Mouse (Mus musculus): ENCODE measurements around the gene Siah1a. TPM values are rescaled to one million over a fixed set of nuclear protein-coding genes. Genes with fewer than 3 reads are reported as not detected.

Siah1a gene
- polyA plus RNA-seq, 1 experiment, result 36.0 TPM

- Histone ChIP-seq H3K4me1 (ENCODE audit: control insufficient read depth, insufficient read depth, low read length) (peaks cover 9% of the 10 kb centered on the region), H3K4me3 (replicated peaks; ENCODE audit: insufficient read depth, low read depth, low read length) (no peak overlapping the region), H3K27me3 (ENCODE audit: control insufficient read depth, insufficient read depth, low read length) (no peaks in the 10 kb centered on the region), H3K27ac (ENCODE audit: insufficient read depth, low read length) (no peak overlapping the region)
- WGBS, result 26% methylated on average over 6 of the region's 6 CpGs
- TF ChIP-seq CTCF (IDR thresholded peaks at IDR 0.05; ENCODE audit: borderline replicate concordance, insufficient read depth, low read depth, low read length) (no peak), POLR2A (IDR thresholded peaks at IDR 0.05; ENCODE audit: borderline replicate concordance, insufficient read depth, low read length) (no peak)
- no peak for DNase-seq
Observed at GRCm38 (mm10) chr8:86726959-86727358, 18.8 kb downstream of the Siah1a start.

- TF ChIP-seq POLR2A (IDR thresholded peaks at IDR 0.05; ENCODE audit: borderline replicate concordance, insufficient read depth, low read length) (no peak), CTCF (IDR thresholded peaks at IDR 0.05; ENCODE audit: borderline replicate concordance, insufficient read depth, low read depth, low read length) (no peak)
- Histone ChIP-seq H3K4me3 (replicated peaks; ENCODE audit: insufficient read depth, low read depth, low read length) (no peak overlapping the region), H3K27me3 (ENCODE audit: control insufficient read depth, insufficient read depth, low read length) (no peaks in the 10 kb centered on the region), H3K4me1 (ENCODE audit: control insufficient read depth, insufficient read depth, low read length) (no peaks in the 10 kb centered on the region), H3K27ac (ENCODE audit: insufficient read depth, low read length) (no peak overlapping the region)
- 83% methylated on average over 2 of the region's 2 CpGs for WGBS
- DNase-seq, result no peak
Observed at GRCm38 (mm10) chr8:86721490-86721889, 24.2 kb downstream of the Siah1a start.

GRCm38 (mm10) chr8:86720756-86721459 lies 24.8 kb downstream of the Siah1a start:
- H3K27ac ChIP-seq (ENCODE audit: insufficient read depth, low read length), result no peak overlapping the region
- no peak for DNase-seq

GRCm38 (mm10) chr8:86719368-86719767 lies 26.4 kb downstream of the Siah1a start:
- Histone ChIP-seq H3K4me3 (replicated peaks; ENCODE audit: insufficient read depth, low read depth, low read length) (no peak overlapping the region), H3K4me1 (ENCODE audit: control insufficient read depth, insufficient read depth, low read length) (peaks cover 1% of the 10 kb centered on the region; the same call in 1 of the 2 replicates), H3K27me3 (ENCODE audit: control insufficient read depth, insufficient read depth, low read length) (no peaks in the 10 kb centered on the region), H3K27ac (ENCODE audit: insufficient read depth, low read length) (no peak overlapping the region)
- TF ChIP-seq POLR2A (IDR thresholded peaks at IDR 0.05; ENCODE audit: borderline replicate concordance, insufficient read depth, low read length) (no peak), CTCF (IDR thresholded peaks at IDR 0.05; ENCODE audit: borderline replicate concordance, insufficient read depth, low read depth, low read length) (no peak)
- no peak for DNase-seq
- 59% methylated on average over 1 of the region's 1 CpGs for WGBS

More at GRCm38 (mm10) chr8:86720756-86721459, 24.8 kb downstream of the Siah1a start:
- WGBS, result 89% methylated on average over 6 of the region's 6 CpGs
- H3K4me1 ChIP-seq (ENCODE audit: control insufficient read depth, insufficient read depth, low read length), result no peaks in the 10 kb centered on the region
- TF ChIP-seq CTCF (IDR thresholded peaks at IDR 0.05; ENCODE audit: borderline replicate concordance, insufficient read depth, low read depth, low read length) (no peak), POLR2A (IDR thresholded peaks at IDR 0.05; ENCODE audit: borderline replicate concordance, insufficient read depth, low read length) (no peak)
- H3K27me3 ChIP-seq (ENCODE audit: control insufficient read depth, insufficient read depth, low read length), result no peaks in the 10 kb centered on the region
- H3K4me3 ChIP-seq (replicated peaks; ENCODE audit: insufficient read depth, low read depth, low read length), result no peak overlapping the region

GRCm38 (mm10) chr8:86718332-86718994 lies 27.3 kb downstream of the Siah1a start:
- Histone ChIP-seq H3K27ac (ENCODE audit: insufficient read depth, low read length) (no peak overlapping the region), H3K4me1 (ENCODE audit: control insufficient read depth, insufficient read depth, low read length) (peaks cover 7% of the 10 kb centered on the region), H3K27me3 (ENCODE audit: control insufficient read depth, insufficient read depth, low read length) (no peaks in the 10 kb centered on the region), H3K4me3 (replicated peaks; ENCODE audit: insufficient read depth, low read depth, low read length) (no peak overlapping the region)
- TF ChIP-seq POLR2A (IDR thresholded peaks at IDR 0.05; ENCODE audit: borderline replicate concordance, insufficient read depth, low read length) (no peak), CTCF (IDR thresholded peaks at IDR 0.05; ENCODE audit: borderline replicate concordance, insufficient read depth, low read depth, low read length) (no peak)
- WGBS, result 70% methylated on average over 2 of the region's 2 CpGs
- DNase-seq, result no peak

- 25% methylated on average over 14 of the region's 14 CpGs for WGBS
- Histone ChIP-seq H3K27me3 (ENCODE audit: control insufficient read depth, insufficient read depth, low read length) (no peaks in the 10 kb centered on the region), H3K4me3 (replicated peaks; ENCODE audit: insufficient read depth, low read depth, low read length) (no peak overlapping the region), H3K27ac (ENCODE audit: insufficient read depth, low read length) (no peak overlapping the region), H3K4me1 (ENCODE audit: control insufficient read depth, insufficient read depth, low read length) (peaks cover 19% of the 10 kb centered on the region)
- DNase-seq, result peak; percentile 40 to 75
- TF ChIP-seq CTCF (IDR thresholded peaks at IDR 0.05; ENCODE audit: borderline replicate concordance, insufficient read depth, low read depth, low read length) (no peak), POLR2A (IDR thresholded peaks at IDR 0.05; ENCODE audit: borderline replicate concordance, insufficient read depth, low read length) (no peak)
Observed at GRCm38 (mm10) chr8:86713407-86714188, 32.1 kb downstream of the Siah1a start.

- H3K27me3 ChIP-seq (ENCODE audit: control insufficient read depth, insufficient read depth, low read length), result no peaks in the 10 kb centered on the region
- no peak for DNase-seq
- 85% methylated on average over 3 of the region's 3 CpGs for WGBS
- no peak for TF ChIP-seq POLR2A (IDR thresholded peaks at IDR 0.05; ENCODE audit: borderline replicate concordance, insufficient read depth, low read length)
- no peak for TF ChIP-seq CTCF (IDR thresholded peaks at IDR 0.05; ENCODE audit: borderline replicate concordance, insufficient read depth, low read depth, low read length)
- H3K4me3 ChIP-seq (replicated peaks; ENCODE audit: insufficient read depth, low read depth, low read length), result no peak overlapping the region
- H3K4me1 ChIP-seq (ENCODE audit: control insufficient read depth, insufficient read depth, low read length), result peaks cover 23% of the 10 kb centered on the region
- H3K27ac ChIP-seq (ENCODE audit: insufficient read depth, low read length), result no peak overlapping the region
Observed at GRCm38 (mm10) chr8:86712594-86712993, 33.1 kb downstream of the Siah1a start.
